Mouse (Mus musculus): ENCODE measurements around the gene Bcl7b.

Bcl7b gene

GRCm38 (mm10) chr5:135169479-135169878 lies 1.4 kb downstream of the Bcl7b start:
- CTCF ChIA-PET: interaction anchor here (1.5 kb wide), 1 partner anchor 17 kb away, joined by 4 read pairs; the partner anchor contains the start of gene Baz1b

- CTCF ChIA-PET: interaction anchor here (0.5 kb wide), 1 partner anchor 63 kb away, joined by 3 read pairs; no protein-coding TSS in a partner anchor
Observed at GRCm38 (mm10) chr5:135171688-135172220, 3.7 kb downstream of the Bcl7b start.

- CTCF ChIA-PET: no interaction called here
Observed at GRCm38 (mm10) chr5:135172986-135173385, 4.9 kb downstream of the Bcl7b start.

DNA sequence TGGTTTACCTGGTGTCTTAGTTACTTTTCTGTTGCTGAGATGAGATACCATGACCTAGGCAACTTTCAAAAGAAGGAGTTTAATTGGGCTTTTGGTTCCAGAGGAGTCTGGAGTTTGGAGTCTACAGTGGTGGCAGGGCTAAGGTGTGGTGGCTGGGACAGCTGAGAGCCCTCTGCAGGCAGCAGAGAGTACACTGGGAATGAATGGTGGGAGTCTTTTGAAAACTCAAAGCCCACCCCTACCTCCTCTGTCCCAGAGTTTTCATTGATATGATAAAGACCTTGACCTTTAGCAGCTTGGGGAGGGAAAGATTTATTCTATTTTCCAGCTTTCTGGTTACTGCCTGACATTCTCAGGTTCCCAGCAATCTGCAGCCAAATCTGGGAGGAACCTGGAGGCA lies 7.0 kb downstream of the Bcl7b start:
- CTCF ChIA-PET: interaction anchor here (0.6 kb wide), 1 partner anchor 144 kb away, joined by 26 read pairs; no protein-coding TSS in a partner anchor

GRCm38 (mm10) chr5:135178523-135178922 lies 10.4 kb downstream of the Bcl7b start:
- CTCF ChIA-PET: no interaction called here

DNA sequence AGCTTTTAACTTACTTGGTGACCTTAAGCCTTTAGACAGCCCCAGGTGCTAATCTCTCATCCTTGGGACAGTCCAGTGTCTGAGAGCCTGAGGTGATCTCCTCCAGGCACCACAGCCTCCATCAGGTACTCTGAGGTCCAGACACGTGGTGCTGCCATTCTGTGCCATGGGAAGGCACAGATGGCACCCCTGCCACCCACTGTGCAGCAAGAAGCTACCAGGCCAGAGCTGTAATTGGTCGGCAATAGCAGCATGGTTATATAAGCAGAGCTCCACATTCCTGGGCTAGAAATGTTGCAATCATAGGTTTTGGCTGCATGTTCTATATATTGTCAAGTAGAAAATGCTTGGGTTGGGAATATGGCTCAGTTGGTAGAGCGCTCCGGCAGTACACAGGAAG lies 10.9 kb downstream of the Bcl7b start:
- CTCF ChIA-PET: no interaction called here

GRCm38 (mm10) chr5:135179616-135180015 lies 11.5 kb downstream of the Bcl7b start:
- CTCF ChIA-PET: no interaction called here

DNA sequence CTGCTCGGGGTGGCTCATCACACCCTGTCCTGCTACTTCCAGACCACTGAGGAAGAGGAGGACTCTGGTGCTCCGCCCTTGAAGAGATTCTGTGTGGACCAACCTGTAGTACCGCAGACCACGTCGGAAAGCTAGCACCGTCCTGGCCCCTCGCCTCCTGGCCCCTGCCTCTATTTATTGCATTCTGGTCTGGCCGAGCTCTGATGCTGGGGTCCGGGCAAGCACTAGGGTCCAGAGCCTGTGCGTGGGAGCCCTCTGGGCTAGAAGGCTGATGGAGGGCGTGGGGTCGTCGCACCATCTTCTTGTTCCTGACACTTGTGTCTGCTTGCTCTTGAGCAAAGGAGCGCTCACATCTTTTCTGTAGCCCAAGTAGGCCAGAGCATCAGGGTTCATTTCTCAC lies 12.7 kb downstream of the Bcl7b start:
- CTCF ChIA-PET: no interaction called here

GRCm38 (mm10) chr5:135181776-135182175 lies 13.7 kb downstream of the Bcl7b start:
- CTCF ChIA-PET: no interaction called here

- CTCF ChIA-PET: no interaction called here
Observed at GRCm38 (mm10) chr5:135183131-135183861, 15.2 kb downstream of the Bcl7b start.

GRCm38 (mm10) chr5:135185016-135185415 lies 16.9 kb downstream of the Bcl7b start:
- CTCF ChIA-PET: no interaction called here

GRCm38 (mm10) chr5:135185596-135185995 lies 17.5 kb downstream of the Bcl7b start:
- CTCF ChIA-PET: interaction anchor here (1.8 kb wide), 1 partner anchor 16 kb away, joined by 4 read pairs; no protein-coding TSS in a partner anchor

DNA sequence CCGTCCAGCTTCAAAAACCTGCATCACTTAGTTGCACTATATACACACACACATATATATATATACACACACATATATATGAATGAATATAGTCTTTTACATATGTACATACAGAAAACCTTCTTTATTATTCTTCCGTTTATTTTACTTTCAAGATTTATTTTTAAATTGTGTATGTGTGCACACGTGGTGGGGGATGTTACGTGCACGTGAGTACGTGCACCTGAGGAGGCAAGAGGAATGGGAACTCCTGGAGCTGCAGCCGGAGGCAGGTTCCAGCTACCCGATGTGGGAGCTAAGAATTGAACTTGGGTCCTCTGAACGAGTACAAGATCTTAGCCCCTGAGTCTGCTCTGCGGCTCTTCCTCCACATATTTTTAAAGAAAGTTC lies 18.1 kb downstream of the Bcl7b start:
- CTCF ChIA-PET: interaction anchor here (1.8 kb wide), 1 partner anchor 17 kb away, joined by 4 read pairs; no protein-coding TSS in a partner anchor

- CTCF ChIA-PET: interaction anchor here (1.8 kb wide), 1 partner anchor 17 kb away, joined by 4 read pairs; no protein-coding TSS in a partner anchor
Observed at GRCm38 (mm10) chr5:135186621-135187348, 18.7 kb downstream of the Bcl7b start, which contains the start of gene Baz1b. Gene Baz1b, plus strand, starts transcription at chr5:135187264.

DNA sequence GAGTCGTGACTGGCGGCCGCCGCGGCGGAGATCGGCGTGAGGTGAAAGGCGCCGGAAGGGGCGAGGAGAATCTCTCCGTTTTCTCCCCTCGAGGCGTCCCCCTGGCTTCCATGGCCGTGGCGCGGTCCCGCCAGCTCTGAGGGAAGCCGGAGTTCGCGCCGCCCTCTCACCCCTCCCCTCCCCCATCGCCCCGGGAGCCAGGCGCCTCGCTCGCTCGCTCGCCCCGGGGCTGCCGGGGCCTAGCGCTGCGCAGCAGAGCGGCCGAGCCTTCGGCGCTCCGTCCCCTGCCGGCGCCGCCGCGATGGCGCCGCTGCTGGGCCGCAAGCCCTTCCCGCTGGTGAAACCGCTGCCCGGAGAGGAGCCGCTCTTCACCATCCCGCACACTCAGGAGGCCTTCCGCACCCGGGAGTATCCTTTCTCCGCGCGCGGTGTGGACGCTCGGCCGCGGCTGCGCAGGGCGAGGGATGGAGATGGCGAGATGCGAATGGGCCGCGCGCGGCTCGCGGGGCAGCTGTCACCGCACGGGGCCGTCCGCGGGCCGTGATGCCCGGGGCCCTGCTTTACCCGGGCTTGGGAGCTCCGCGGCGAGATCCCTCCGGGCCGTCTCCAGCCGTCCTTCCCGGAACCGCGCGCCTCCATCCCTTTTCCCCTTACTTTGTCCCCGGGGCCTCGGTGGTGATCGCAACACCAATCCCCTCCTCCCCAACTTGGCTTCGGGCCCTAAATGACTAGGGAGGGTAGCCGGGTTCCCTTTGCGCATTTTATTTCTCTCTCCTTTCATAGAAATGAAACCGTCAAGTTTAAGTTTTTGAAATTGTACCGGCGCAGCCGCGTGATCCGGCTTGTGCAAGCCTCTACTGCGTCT lies 19.5 kb downstream of the Bcl7b start:
- CTCF ChIA-PET: interaction anchor here (1.8 kb wide), 1 partner anchor 18 kb away, joined by 4 read pairs; no protein-coding TSS in a partner anchor

DNA sequence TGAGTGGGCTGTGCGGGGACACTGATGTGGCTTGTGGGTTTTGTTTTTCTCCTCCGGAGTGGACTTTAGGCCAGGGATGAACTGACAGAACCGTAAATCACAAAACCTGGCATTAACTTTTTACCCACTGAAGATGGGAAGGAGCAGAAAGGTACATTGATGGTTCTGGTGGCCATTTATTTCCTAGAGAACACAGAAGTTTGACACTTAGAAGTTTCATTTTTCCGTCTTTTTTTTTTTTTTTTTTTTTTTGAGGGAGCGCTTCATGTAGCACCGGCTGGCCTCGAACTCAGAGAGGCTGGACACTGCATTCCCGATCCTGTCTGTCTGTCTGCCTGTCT lies 20.1 kb downstream of the Bcl7b start:
- CTCF ChIA-PET: interaction anchor here (0.7 kb wide), 1 partner anchor 40 kb away, joined by 21 read pairs; no protein-coding TSS in a partner anchor

DNA sequence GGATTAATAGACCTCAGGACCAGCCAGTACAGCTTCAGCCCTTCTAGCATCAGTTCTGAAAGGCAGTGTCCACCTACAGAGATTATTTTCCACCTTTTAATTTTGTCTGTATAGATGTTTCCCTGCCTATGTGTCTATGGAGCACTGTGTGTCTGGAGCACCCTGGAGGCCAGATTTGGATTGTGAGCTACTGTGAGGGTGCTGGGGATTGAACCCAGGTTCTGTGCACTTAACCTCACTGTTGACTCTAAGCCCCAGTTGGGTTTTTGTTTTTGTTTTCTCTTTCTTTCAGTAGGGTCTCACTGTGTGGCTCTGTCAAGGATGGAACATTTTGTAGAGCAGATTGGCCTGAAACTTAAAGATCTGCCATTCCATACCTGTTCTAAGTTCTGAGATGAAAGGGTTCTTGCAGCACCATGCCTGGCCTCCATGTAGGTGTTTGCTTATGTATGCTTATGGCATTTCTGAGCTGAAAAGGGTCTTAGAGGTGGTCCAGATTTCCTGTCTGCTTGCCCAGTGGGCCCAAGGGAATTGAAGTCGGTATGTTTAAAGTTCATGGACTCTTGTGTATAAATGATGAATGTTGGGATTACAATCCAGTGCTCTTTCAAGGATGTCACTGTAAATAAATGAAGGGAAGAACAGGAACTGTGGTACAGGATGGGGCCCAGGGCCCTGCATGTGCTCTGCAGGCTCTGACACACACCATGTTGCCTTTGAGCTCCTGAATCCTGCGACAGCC lies 21.4 kb downstream of the Bcl7b start:
- CTCF ChIA-PET: interaction anchor here (0.7 to 1.2 kb wide), 2 partner anchors 41 to 71 kb away, joined by 3 to 21 read pairs; no protein-coding TSS in a partner anchor

DNA sequence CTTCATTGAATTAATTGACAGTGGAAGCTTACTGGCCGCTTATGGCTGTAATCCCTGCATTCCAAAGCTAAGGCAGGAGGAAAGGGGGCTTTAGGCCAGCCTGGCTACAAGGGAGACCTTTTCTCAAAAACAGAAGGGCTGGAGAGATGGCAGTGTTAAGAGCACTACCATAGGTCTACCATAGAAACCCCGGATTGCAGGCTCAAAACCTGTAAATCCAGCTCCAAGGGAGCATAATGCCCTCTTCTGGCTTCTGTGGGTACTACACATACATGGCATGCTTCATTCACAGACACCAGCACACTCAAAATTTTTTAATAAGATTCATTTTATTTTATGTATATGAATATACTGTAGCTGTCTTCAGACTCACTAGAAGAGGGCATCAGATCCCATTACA lies 23.5 kb downstream of the Bcl7b start:
- CTCF ChIA-PET: interaction anchor here (0.6 to 1.3 kb wide), 2 partner anchors 73 to 700 kb away, joined by 3 to 8 read pairs; no protein-coding TSS in a partner anchor

DNA sequence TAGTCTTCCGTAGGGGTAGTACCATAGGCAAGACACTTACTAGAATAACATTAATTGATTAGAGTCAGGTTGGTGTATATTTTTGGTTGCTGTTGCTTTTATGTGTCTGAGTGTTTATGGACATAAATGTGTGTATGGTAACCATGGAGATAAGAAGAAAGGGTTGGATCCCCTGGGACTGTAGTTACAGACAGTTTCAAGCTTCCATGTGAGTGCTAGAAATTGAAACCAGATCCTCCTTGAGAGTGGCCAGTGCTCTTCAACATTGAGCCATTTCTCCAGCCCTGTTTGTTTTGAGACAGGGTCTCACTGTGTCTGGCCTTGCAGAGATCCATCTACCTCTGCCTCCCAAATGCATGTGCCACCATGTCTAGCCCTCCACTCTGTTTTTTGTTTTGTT lies 24.3 kb downstream of the Bcl7b start:
- CTCF ChIA-PET: interaction anchor here (0.6 kb wide), 1 partner anchor 701 kb away, joined by 3 read pairs; no protein-coding TSS in a partner anchor

GRCm38 (mm10) chr5:135196367-135196766 lies 28.3 kb downstream of the Bcl7b start:
- CTCF ChIA-PET: interaction anchor here (0.5 kb wide), 1 partner anchor 13 kb away, joined by 3 read pairs; no protein-coding TSS in a partner anchor

Data from spleen, embryonic (tissue).